Mouse (Mus musculus) neural tube, embryonic 11.5 days (tissue): Measurements from ENCODE around the gene Rnf39. TPM values are rescaled to one million over a fixed set of nuclear protein-coding genes. Genes with fewer than 3 reads are reported as not detected.
"Not testable (repeated sequence)": the region's sequence is repeated elsewhere in the genome, so short reads cannot be mapped to it uniquely, and the experiment has no call there.

Experiments used
- ATAC-seq: fragments of 200-750 bp; cut with Nextera tagmentation; 2 replicates; pipeline ENCODE4 v1.8.0; 2017; ENCODE audit warnings: moderate number of reproducible peaks, mild to moderate bottlenecking, moderate TSS enrichment, moderate library complexity; ENCODE audit not compliant: insufficient read depth, low FRiP score, low TSS enrichment
- DNase-seq: peaks from one replicate; pipeline ENCODE4 v3.0.0-alpha.2; 2015; ENCODE audit warnings: low spot score
- H3K27ac ChIP-seq: fragments of 300-500 bp; sonication (generic); 2 replicates; pipeline ENCODE4 v1.5.1; 2014; ENCODE audit warnings: low read depth, mild to moderate bottlenecking, low read length
- H3K27me3 ChIP-seq: fragments of 300-500 bp; sonication (generic); 2 replicates; pipeline ENCODE4 v1.6.1; 2014; ENCODE audit warnings: mild to moderate bottlenecking, low read length, mixed read lengths; ENCODE audit not compliant: control insufficient read depth, insufficient read depth
- H3K36me3 ChIP-seq: fragments of 300-500 bp; sonication (generic); 2 replicates; pipeline ENCODE4 v1.6.1; 2014; ENCODE audit warnings: mild to moderate bottlenecking, low read length, moderate library complexity, mixed read lengths; ENCODE audit not compliant: control insufficient read depth, insufficient read depth
- H3K4me1 ChIP-seq: fragments of 300-500 bp; sonication (generic); 2 replicates; pipeline ENCODE4 v1.6.1; 2014; ENCODE audit warnings: low read length, mixed read lengths; ENCODE audit not compliant: control insufficient read depth, insufficient read depth
- H3K4me2 ChIP-seq: fragments of 300-500 bp; sonication (generic); 2 replicates; pipeline ENCODE4 v1.6.1; 2014; ENCODE audit warnings: low read depth, mild to moderate bottlenecking, moderate library complexity
- H3K4me3 ChIP-seq: fragments of 300-500 bp; sonication (generic); 2 replicates; pipeline ENCODE4 v1.5.1; 2014; ENCODE audit warnings: low read depth, low read length
- H3K9ac ChIP-seq: fragments of 300-500 bp; sonication (generic); 2 replicates; pipeline ENCODE4 v1.6.1; 2014; ENCODE audit warnings: mild to moderate bottlenecking, low read length
- H3K9me3 ChIP-seq: fragments of 300-500 bp; sonication (generic); 2 replicates; pipeline ENCODE4 v1.6.1; 2016; ENCODE audit warnings: low read length; ENCODE audit not compliant: control insufficient read depth
- WGBS: fragments of 180-500 bp; shearing (Covaris S2); extraction: QIAGEN DNeasy Blood & Tissue Kit; methylation state at CpG from one replicate; pipeline ENCODE4 v1.1.7; 2014; 5-methylcytosine and 5-hydroxymethylcytosine counted together
- polyA plus RNA-seq: library from polyadenylated mRNA; unstranded; fragments of >200 nt; fragmentation: Nextera tagmentation; extraction: Ambion mirVana; gene quantifications from 2 replicates; pipeline ENCODE4 v1.2.1, GENCODE M21; 2014

Gene Rnf39
- polyA plus RNA-seq, 1 experiment from 2014 or later: 0.93 TPM

- H3K27ac ChIP-seq: no peak overlapping the region
- 4% methylated on average over 4 of the region's 4 CpGs for WGBS
- no peaks in the 10 kb centered on the region for H3K9me3 ChIP-seq
- no peaks in the 10 kb centered on the region for H3K36me3 ChIP-seq
- no peak overlapping the region for H3K4me3 ChIP-seq
- no peak overlapping the region for H3K4me2 ChIP-seq
- H3K9ac ChIP-seq: no peak overlapping the region
- no peaks in the 10 kb centered on the region for H3K4me1 ChIP-seq
- DNase-seq (no peak), ATAC-seq (no peak)
- H3K27me3 ChIP-seq: no peaks in the 10 kb centered on the region
Measured at GRCm38 (mm10) chr17:36981845-36982244, 39.1 kb downstream of the Rnf39 start.

GRCm38 (mm10) chr17:36982253-36983155 is 39.8 kb downstream of the Rnf39 start:
- Histone ChIP-seq H3K9ac (no peak overlapping the region), H3K27me3 (no peaks in the 10 kb centered on the region), H3K4me3 (no peak overlapping the region), H3K36me3 (no peaks in the 10 kb centered on the region), H3K9me3 (no peaks in the 10 kb centered on the region), H3K27ac (no peak overlapping the region), H3K4me1 (no peaks in the 10 kb centered on the region), H3K4me2 (no peak overlapping the region)
- DNase-seq (no peak), ATAC-seq (no peak)
- WGBS: 22% methylated on average over 5 of the region's 5 CpGs

- Histone ChIP-seq H3K27ac (no peak overlapping the region), H3K4me1 (0 out of 2 replicates have a peak, but pooled peaks cover 3% of the 10 kb centered on the region), H3K4me3 (no peak overlapping the region), H3K9me3 (no peaks in the 10 kb centered on the region), H3K9ac (no peak overlapping the region), H3K36me3 (no peaks in the 10 kb centered on the region), H3K27me3 (peaks cover 16% of the 10 kb centered on the region), H3K4me2 (peak overlapping the region; percentile 22; the same call in 1 of the 2 replicates)
- 6% methylated on average over 24 of the region's 24 CpGs for WGBS
- ATAC-seq: no peak
- no peak for DNase-seq
Measured at GRCm38 (mm10) chr17:36988475-36988874, 45.8 kb downstream of the Rnf39 start.

DNA sequence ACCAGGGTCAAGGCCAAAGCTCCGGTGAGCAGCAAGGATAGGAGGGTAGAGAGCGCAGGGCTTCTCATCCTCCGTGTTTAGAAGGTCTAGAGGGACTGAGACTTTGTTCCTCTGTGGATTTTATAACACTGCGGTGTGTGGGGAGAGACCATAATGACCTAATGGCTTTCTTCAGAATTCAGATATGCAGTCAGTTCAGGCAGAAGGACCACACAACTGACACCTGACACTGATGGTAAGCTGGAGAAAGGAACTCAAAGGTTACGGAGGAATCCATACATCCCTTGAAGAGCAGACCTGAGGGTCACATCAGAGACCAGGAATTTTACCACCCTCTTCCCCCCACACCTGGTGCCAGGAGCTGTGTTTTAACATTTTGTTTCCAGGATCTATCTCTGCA is 46.7 kb downstream of the Rnf39 start, which contains the start of gene H2-M5:
Gene H2-M5 (minus strand): TSS at position 101 of the 400 bp plus-strand sequence.
- H3K27ac ChIP-seq: no peak within 1 kb of the TSS
- no peaks in the 10 kb centered on the region for H3K9me3 ChIP-seq
- H3K4me3 ChIP-seq: no peak within 1 kb of the TSS
- H3K36me3 ChIP-seq: no peaks in the 10 kb centered on the region
- DNase-seq (no peak), ATAC-seq (no peak)
- H3K4me2 ChIP-seq: peak within 1 kb of the TSS; percentile 22; the same call in 1 of the 2 replicates
- H3K9ac ChIP-seq: no peak within 1 kb of the TSS
- H3K27me3 ChIP-seq: peaks cover 16% of the 10 kb centered on the region
- 32% methylated on average over 5 of the region's 5 CpGs for WGBS
- 0 out of 2 replicates have a peak, but pooled peaks cover 3% of the 10 kb centered on the region for H3K4me1 ChIP-seq

DNA sequence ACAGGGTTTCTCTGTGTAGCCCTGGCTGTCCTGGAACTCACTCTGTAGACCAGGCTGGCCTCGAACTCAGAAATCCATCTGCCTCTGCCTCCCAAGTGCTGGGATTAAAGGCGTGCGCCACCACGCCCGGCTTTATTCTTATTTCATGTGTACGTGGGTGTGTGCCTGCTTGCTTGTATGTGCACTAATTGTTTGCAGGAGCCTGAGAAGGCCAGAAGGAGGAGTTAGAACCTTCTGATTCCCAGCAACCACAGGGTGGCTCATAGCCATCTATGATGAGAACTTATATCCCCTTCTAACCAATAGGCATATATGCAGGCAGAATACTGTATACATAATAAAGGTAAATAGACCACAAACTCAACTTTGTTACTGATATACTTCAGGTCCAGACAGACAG is 47.9 kb downstream of the Rnf39 start:
- DNase-seq, H3K9me3 ChIP-seq, H3K4me3 ChIP-seq, H3K4me1 ChIP-seq, ATAC-seq, H3K4me2 ChIP-seq, H3K9ac ChIP-seq, H3K27ac ChIP-seq, H3K36me3 ChIP-seq: not testable (repeated sequence)
- peaks cover 16% of the 10 kb centered on the region for H3K27me3 ChIP-seq
- WGBS: 96% methylated on average over 5 of the region's 6 CpGs

DNA sequence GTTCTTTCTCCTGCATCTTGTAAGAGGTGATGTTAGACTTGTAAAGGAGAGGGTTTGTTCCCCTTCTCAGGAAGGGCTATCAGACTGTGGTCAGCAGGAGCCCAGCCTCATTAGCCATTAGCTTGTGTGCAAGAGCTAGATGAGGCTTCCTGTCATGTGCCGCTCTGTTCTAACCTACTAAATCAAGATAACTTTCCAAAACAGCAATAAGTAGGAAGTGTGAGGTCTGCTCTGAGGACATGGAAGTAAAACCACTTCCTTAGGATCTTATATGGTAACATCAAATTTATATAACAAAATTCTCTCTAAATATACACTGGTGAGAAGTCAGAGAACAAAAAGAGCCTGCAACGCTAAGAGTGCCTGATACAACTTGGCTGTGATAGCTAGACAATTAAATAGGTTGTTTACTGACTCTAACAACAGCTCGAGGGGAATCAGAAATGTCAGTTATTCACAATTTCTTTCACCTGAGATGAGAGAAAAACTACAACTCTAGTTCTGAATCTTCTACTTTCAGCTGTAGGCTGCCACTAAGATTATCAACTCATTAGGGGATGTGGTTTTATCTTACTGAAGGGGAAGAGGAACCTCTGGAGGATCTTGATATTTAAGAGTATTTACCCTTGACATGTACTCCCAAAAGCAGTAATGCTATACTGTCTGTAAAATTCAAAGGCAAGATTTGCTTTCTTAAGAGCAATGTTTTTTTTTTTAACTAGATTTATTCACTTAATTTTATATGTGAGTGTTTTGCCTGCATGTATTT is 49.8 kb downstream of the Rnf39 start:
- 73% methylated on average over 3 of the region's 3 CpGs for WGBS
- H3K9me3 ChIP-seq: no peaks in the 10 kb centered on the region
- 0 out of 2 replicates have a peak, but pooled peaks cover 3% of the 10 kb centered on the region for H3K4me1 ChIP-seq
- H3K4me3 ChIP-seq: no peak overlapping the region
- peaks cover 16% of the 10 kb centered on the region for H3K27me3 ChIP-seq
- DNase-seq: no peak
- no peak overlapping the region for H3K9ac ChIP-seq
- ATAC-seq: no peak
- H3K4me2 ChIP-seq: no peak overlapping the region
- H3K36me3 ChIP-seq: no peaks in the 10 kb centered on the region
- no peak overlapping the region for H3K27ac ChIP-seq

GRCm38 (mm10) chr17:36993770-36994325 is 51.1 kb downstream of the Rnf39 start:
- WGBS: 90% methylated on average over 4 of the region's 4 CpGs
- Histone ChIP-seq H3K4me1 (no peaks in the 10 kb centered on the region), H3K4me2 (no peak overlapping the region), H3K27ac (no peak overlapping the region), H3K9me3 (no peaks in the 10 kb centered on the region), H3K9ac (no peak overlapping the region), H3K4me3 (no peak overlapping the region), H3K36me3 (no peaks in the 10 kb centered on the region), H3K27me3 (peaks cover 6% of the 10 kb centered on the region)
- ATAC-seq: no peak
- DNase-seq: no peak

- H3K4me2 ChIP-seq: no peak overlapping the region
- H3K36me3 ChIP-seq: no peaks in the 10 kb centered on the region
- WGBS: 94% methylated on average over 2 of the region's 2 CpGs
- no peak overlapping the region for H3K27ac ChIP-seq
- no peak overlapping the region for H3K9ac ChIP-seq
- ATAC-seq: no peak
- DNase-seq: no peak
- no peak overlapping the region for H3K4me3 ChIP-seq
- peaks cover 1% of the 10 kb centered on the region for H3K27me3 ChIP-seq
- no peaks in the 10 kb centered on the region for H3K9me3 ChIP-seq
- H3K4me1 ChIP-seq: no peaks in the 10 kb centered on the region
Measured at GRCm38 (mm10) chr17:36994528-36994927, 51.8 kb downstream of the Rnf39 start.
